Mouse (Mus musculus): ENCODE results near the gene Defa33.
"Not testable (repeated sequence)": the region's sequence is repeated elsewhere in the genome, so short reads cannot be mapped to it uniquely, and the experiment has no call there.

Gene Defa33

GRCm38 (mm10) chr8:21391511-21391910, at the start of gene Defa33:
Gene Defa33 (plus strand): TSS chr8:21391811.
- not testable (repeated sequence) for DNase-seq (ENCODE audit: low spot score)

- DNase-seq (ENCODE audit: low spot score), result not testable (repeated sequence)
Observed at GRCm38 (mm10) chr8:21378215-21378614, 13.4 kb upstream of the Defa33 start, which contains the start of gene Defa2. Gene Defa2 (plus strand): TSS chr8:21378515.

GRCm38 (mm10) chr8:21427111-21427510, 35.5 kb downstream of the Defa33 start, which contains the start of gene Defa36:
Gene Defa36 (plus strand): TSS chr8:21427411.
- DNase-seq (ENCODE audit: low spot score), result not testable (repeated sequence)

Data from c-Kit-positive CD71-positive TER-119-positive erythroid progenitor cells, embryonic 14.5 days (primary cell).